Mouse (Mus musculus) kidney, postnatal 36 days (tissue): ENCODE measurements around the gene Ralgds.

ENCODE experiments used
- DNase-seq, 2 experiments: peaks; one replicate each; pipeline ENCODE4 v3.0.0; 2021 to 2022; ENCODE audit warnings: mixed read lengths in 2 of 2

The Ralgds gene

DNA sequence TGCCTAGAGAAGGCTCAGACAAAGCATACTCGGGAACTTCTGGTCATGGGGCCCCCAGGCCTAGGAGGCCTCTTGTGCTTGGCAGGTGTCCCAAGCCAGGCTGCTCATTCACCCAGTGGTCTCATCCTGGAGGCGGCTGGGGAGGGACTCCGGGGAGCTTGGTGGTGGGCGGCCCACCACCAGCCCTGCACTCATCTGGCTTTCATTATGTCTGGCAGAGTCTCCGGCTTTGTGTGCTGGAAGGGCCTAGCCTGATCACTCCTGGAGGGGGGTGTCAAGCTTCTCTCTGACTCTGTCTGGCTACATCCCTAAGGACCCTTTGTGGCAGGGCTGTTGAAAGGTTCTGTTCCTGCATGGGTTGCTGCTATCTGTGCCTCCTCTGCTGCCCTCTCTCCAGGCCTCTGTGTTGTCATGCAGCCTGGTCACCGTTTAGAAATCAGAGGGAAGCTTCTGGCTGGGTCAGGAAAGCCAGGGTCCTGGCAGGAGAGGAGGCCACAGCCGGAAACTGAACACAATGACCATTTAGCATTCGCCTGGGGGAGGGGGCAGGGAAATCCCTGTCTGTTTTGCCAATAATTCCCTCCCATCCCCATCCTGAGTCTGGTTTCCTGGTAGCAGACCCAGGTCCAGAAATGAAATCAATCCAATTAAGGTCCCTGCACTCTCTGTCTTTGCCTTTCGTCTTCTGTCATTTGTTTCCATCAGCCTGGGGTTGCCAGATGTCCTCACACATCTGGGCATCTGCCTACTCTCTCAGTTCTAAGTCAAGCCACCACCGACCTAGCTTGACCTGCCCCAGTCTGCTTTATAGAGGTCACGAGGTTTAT lies 21.7 kb downstream of the Ralgds start:
- DNase-seq, result peak; percentile 65 to 73

DNA sequence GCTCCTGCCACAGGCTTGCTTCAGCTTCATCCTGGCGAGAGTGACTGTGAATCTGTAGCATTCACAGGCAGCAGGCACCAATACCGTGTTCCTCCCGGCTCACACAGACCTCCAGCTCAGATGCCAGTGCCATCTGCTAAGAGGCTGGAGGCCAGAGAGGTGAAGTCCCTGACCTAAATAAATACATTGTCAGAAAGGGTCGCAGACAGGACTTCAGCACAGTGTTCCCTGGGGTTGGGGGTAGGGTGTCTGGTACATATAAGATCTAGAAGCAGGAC lies 22.3 kb downstream of the Ralgds start:
- no peak for DNase-seq

DNA sequence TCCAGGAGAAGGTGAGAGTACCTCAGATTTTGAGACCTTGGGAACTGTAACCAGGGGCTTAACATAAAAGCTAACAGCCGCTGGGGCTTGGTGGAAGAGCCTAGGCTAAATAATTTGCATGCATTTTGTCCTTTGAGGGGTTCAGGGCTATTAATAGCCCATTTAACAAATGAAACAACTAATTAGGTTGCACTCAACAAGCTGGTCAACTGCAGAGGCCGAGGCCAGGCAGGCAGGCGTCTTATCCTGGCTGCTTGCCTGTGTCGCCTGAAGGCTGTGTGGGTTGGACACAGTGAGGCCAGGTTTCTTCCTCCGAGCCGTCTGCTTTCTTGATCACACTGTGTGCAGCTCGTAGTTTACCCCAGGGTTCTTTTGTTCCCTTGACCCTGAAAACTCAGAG lies 22.7 kb downstream of the Ralgds start:
- DNase-seq, result no peak

DNA sequence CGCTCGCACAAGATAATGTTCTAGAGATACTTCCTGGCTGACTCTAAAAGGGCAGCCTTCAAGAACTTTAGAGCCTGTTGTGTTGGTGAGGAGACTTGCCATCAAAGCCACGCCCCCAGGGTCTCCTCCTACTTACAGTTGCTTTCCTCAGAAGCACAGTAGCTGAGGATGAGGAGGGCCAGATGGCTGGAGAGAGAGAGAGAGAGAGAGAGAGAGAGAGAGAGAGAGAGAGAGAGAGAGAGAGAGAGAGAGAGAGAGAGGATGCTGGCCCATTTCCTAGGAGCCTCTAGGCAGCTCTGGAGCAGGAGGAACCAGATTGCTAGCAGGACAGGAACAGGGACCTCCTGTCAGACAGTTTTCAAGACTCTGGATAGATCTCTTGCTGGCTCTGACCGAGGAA lies 23.2 kb downstream of the Ralgds start:
- DNase-seq, result no peak

DNA sequence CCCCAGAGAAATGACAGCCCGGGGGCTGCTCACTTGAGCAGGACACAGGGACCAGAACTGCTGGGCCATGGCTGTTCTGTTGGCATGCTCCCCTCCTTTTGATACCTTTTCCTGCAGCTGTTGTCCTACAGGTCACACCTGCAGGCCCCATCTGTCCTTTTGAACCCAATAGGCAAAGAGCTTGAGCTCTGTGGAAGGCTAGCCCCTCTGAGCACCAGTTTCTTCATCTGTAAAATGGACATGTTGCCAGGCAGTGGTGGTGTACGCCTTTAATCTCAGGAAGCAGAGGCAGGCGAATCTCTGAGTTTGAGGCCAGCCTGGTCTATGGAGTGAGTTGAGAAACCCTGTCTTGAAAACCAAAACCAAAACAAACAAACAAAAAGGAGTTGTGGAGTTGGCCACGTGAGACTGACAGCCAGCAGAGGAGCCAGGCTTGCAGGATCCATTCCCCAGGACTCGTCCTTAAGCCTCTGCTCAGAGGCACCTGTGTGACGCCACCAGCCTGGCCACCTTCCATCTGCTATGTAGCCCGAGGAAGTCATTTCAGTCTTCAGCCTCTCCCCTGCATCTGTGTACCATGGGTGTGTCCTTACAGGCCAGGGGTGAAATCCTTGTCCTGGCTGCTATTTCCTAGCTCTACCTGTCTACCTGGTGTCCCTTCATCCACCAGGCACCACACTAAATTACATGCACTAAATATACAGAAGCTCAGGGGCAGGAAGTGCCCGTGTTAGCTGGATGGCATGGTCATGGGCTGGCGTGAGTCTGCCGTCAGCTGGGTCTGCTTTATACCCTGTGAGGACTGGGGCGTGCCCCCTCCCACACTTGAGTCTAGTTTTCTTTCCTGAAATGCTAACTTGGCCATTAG lies 24.1 kb downstream of the Ralgds start:
- no peak for DNase-seq

DNA sequence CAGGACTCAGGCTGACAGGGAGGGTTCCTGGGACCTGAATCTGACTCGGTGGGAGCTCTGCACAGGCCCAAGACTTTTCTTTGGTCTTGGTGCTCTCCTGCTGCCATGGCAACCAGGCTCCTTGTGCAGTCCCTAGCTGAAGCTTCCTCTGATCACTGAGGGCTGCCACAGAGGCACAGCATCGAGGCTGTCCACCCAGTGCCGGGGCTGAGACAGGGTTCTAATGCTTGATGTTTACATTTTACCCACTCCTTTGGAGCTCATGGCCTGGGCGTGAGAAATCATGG lies 24.7 kb downstream of the Ralgds start:
- no peak for DNase-seq

DNA sequence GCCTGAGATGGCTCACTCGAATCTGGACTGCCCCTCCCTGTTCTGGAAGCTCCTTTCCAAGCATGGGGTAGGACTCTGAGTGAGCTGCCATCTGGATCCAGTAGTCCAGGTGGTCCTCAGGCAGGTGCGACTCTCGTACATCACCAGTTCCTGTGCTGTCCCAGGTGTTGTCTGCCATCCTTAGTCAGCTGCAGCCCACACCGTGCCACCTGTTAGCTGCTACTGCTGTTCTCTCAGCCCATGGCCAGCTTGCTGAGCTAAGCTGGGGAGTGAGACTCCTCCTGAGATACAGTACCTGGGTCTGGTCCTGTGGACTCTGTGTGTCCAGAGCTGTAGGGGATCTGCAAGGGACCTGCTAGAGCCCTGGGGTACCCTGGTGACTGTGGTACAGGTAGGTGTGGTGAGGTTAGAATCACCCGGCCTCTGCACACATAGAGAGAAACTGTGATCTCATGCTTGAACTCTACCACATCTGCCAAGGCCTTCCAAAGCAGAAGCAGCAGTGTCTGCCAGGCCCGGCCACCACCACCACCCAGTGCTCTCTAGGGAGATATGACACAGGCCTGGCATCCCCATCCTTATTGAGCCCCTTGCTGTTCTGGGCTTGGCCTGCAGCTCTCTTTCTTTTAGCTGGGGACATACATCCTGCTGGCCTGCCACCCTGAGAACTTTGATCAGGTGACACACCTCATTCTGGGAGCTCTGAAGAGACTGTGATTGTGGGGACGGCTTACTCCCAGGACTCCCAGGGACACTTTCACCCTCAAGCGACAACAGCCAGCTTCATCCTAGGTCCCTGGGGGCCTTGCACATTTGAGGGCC lies 25.3 kb downstream of the Ralgds start:
- no peak for DNase-seq

DNA sequence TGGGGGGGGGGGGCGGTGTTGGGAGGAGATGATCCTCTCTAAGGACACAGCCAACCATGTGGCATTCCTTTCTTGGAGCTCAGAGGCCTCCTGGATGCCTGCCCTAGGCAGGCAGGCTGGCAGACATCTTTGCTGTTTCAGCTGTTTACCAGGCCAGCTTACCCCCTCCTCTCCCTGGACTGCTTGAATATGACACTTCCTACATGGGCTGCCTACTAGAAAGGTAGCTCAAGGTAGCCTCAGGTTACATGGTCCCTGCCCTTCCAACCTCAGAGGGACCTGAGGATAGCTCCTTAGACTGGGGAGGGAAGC lies 25.8 kb downstream of the Ralgds start:
- DNase-seq, result no peak

DNA sequence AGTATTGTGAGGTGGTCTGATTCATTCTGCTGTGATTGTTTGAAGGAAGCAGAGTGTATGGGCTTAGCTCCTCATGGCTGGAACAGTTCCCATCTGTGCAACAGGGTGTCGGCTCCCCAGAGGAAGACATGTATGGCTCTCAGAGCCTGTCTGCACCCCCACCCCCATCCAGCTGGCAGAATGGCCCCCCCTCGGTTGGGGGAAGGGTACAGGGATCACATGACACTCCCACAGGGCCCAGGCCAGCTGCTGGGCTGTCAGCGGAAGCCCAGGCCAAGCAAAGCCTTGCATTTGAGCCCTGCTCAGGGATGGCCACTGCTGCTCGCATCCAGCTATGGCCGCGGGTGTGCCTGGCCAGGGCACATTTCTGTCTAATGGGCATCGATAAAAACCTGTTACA lies 26.3 kb downstream of the Ralgds start:
- peak in 1 of 2 experiments; percentile 65 for DNase-seq

DNA sequence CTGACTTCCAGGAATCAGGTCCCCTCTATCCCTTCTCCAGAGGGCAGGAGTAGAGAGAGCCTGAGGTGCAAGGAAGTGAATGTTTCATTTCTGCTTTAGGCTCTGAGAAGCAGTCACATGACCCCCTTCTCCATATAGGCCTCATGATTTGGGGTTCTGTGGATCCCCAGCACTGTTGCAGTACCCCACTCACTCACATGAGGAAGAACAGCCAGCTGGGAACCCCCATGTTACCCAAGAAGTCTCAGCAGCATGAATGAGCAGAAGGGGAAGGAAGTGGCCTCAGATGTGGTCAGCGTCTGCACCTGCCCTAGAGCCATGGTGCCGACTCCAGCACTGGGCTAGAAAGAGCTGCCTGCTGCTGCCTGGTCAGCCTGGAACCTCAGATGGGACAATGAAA lies 27.0 kb downstream of the Ralgds start:
- no peak for DNase-seq

DNA sequence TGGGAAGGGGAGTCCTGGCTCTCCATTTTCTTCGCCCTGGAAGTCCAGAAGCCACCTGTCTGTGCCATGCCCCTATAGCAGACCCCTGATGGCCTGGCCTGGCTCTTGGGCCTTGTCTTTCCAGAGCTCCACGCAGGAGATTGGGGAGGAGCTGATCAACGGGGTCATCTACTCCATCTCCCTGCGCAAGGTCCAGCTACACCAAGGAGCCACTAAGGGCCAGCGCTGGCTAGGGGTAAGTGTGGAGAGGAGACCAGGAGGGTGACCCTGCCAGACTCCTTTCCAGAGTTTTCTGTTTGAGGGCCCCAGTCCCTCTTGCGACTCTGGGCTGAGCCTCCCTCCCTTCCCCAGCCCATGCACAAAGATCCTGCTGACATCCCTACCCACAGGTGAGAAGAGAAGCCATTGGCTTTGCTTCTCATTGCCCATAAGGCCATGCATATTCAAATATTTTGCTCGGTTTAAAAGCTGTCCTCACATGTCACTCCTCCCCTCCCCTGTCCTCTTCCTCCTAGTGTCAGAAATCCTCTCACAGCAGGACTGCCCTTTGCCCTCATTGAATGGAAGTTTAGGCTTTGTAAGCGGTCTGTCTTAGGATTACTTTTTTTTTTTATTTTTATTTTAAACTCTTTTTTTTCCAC lies 27.8 kb downstream of the Ralgds start:
- no peak for DNase-seq

DNA sequence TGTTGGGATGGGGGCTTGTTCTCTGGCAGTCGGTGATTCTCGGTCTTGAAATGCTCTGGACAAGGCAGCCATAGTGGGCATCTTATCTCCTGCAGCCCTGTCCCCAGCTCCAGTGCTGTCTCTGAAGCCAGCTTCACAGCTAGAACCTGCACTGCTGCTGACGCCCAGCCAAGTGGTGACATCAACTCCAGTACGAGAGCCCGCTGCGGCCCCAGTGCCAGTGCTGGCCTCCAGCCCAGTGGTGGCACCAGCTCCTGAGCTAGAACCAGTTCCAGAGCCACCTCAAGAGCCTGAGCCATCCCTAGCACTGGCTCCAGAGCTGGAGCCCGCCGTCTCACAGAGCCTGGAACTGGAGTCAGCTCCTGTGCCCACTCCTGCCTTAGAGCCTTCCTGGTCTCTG lies 31.0 kb downstream of the Ralgds start:
- no peak for DNase-seq

DNA sequence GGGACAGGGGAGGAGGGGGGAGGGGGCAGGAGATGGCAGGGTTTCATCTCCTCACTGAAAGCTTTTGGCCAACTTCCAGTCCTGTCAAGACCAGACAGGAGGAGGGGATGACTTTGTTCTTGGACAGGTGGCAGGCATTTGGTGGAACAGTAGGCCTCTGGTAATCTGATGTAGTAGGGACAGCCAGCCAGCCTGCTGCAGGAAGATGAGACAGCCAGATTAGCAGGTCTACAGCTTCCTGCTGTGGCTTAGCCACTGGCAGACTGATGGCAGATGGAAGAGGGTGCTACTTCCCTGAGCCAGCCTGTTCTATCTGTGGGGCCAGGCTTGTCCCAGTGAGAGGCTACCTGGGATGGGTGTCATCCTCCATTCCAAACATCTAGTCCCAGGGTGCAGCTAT lies 33.1 kb downstream of the Ralgds start:
- no peak for DNase-seq

DNA sequence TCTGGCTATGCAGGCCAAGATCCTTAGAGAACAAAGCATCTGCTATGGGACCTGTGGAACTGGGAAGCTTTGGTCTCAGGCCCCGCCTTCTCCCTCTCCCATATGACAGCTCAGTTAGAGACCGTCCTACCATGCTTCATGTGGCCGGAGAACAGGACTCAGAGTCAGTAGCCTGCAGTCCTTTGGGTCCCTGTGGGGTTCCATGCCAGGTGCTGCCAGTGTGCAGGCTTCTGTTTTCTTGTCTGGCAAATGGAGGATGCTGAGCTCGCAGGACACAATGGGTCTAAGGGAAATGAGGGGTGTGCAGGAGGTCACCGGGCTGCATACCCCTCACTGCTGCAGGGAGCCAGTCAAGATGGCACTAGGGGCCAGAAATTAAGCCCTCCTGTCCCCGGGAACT lies 33.6 kb downstream of the Ralgds start:
- no peak for DNase-seq

DNA sequence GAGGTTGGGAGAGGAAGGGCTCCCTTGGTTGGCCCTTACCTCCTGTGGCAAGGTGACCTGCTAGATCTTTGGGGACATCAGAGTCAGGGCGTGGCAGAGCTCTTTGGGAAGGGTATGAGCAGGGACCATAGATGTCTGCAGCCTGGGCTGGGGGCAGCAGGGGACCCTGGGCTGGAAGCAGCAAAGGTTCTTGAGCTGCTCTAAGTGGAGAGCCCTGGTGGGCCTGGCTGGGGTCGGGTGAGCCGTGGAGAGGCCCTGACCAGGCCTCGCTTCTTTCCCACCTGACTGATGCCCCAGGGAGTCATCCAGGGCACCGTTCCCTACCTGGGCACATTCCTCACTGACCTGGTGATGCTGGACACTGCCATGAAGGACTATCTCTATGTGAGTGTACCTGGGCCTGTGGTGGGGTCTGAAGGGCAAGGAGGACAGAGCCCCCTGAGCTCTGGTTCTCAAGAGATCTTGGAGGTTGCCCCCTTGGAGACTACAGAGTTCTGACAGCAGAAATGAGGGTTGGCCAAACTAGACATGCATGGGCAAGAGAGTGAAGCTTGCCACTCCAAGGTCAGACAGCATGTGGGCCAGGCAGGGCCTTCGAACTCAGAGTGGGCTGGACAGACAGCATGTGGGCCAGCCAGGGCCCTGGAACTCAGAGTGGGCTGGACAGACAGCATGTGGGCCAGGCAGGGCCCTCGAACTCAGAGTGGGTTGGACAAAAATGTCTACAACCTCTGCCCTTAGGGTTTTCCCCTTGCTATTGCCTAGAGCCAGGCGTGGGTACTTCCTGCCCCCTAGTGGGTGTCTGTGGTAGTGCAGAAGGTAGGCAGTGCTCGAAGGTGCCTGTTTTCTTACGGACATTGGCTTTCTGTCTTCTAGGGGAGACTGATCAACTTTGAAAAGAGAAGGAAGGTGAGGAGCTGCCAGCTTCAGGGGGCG lies 34.6 kb downstream of the Ralgds start:
- DNase-seq, result peak; percentile 89 to 93

DNA sequence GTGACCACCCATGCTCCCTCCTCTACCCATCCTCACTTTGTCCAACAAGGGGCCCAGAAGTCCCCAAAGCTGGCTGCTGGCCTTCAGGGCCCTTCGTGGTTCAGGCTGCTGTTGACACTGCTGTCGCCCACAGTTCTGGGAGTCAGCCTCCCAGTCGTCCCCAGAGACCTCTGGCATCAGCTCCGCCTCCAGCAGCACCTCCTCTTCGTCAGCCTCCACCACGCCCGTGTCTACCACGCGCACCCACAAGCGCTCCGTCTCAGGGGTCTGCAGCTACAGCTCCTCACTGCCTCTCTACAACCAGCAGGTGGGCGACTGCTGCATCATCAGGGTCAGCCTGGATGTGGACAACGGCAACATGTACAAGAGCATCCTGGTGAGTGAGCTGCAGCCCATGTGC lies 36.2 kb downstream of the Ralgds start:
- DNase-seq, result no peak

DNA sequence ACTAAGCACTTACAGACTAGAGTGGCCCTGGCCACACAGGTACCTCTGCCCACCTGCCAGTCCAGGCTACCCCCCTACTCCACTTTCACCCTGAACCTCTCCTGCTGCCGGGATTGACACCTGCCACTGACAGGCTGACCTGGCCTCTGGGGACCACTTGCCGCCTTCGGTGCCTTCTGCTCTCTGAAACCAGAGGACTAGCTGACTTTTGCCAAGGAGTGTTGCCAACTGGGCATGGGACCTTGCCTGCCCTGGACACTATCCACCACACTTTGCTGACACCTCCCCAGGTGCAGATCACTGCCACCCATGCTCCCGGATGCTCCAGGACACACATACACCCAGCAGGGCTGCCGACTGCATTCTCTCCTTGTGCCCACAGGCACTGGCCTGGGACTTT lies 39.4 kb downstream of the Ralgds start:
- no peak for DNase-seq

DNA sequence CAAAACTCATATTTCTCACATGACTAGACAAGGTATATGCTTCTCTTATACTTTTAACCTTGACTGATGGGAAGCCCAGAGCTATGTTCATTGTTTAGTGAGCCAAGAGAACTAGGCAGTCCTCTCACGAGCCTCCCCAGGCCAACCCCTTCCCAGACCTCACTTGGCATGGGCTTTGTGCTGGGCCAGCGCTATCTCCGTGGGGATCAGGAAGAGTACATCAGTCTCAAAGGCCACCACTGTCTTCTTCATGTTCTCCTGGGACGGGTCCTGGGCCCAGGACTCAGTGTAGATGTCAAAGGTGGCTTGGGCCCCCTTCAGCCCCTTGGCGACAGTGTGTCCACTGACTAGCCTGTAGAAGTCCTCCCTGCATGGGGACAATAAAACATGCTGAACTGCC lies 44.5 kb downstream of the Ralgds start:
- no peak for DNase-seq

DNA sequence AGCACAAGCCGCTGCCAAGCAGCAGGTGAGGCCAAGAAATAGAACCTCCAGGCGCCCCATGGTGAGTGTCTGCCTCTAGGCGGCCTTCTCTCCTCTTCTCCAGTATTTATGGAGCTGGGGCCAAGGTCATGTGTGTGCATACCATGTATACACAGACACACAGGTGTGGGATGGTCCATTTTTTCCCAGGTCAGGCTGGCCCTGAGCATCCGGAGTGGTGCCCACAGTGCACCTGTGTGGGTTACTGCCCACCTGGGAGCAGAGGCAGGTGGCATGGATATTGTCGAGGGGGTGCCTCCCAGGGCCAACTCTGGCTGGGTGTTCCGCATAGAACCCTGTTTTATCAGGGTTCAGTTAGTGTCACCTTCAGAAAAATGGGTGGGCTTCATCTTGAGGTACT lies 50.4 kb downstream of the Ralgds start, which contains the start of gene Cel:
TSS of gene Cel (minus strand) at position 101 of the 400 bp plus-strand sequence.
- no peak for DNase-seq

DNA sequence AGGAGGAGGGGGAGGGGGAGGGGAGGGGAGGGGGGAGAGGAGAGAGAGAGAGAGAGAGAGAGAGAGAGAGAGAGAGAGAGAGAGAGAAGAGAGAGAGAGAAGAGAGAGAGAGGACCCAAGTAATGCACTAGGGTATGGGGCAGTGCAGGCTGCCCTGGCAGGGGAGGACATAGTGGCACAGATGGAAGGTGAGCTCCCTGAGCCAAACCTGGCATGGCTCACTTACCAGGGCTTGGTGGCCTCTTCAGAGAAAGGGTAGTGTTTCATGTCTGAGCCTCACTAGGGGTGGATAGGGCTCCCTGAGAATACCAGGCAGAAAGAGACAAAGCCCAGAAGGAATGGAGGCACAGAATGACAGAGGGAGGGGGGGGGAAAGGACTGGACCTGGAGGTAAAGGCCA lies 50.9 kb downstream of the Ralgds start:
- no peak for DNase-seq

DNA sequence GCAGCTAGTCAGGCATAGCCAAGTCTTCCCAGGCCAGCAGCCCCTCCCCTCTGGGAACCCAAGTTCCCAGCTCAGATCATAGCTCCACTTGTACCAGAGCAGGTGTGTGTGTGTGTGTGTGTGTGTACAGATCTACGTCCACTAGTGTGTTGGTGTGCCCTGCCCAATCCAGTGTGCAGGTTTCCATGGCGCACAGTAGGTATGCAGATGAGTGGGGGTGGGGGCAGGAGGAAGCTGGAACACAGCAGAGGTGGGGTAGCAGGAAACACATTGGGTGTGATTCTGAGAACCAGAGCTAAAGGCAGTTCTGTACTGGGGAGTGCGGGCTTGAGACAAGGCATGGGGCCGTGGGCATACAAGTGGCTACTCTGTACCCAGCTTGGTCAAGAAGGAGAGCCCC lies 51.5 kb downstream of the Ralgds start:
- DNase-seq, result no peak

DNA sequence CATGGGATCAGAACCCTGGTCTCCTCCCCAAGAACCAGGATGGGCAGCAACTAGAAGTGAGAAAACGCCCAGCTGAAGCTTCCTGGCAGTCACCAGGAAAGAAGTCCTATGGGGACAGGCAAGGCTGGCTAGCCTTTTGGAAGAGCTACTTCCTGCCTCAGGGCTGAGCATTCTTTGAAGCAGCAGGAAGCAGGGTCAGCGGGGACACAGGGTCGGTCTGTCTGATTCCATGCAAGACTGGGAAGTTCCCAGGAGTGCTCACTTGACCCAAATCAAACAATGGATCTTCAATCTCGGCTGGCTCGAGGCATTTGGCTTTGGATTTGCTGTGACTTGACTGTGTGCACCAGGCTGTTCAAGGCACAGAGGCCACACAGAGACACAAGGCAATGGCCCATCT lies 53.6 kb downstream of the Ralgds start:
- DNase-seq, result peak; percentile 66 to 67
